Mouse (Mus musculus): Measurements from ENCODE around the gene St3gal3.

DNA sequence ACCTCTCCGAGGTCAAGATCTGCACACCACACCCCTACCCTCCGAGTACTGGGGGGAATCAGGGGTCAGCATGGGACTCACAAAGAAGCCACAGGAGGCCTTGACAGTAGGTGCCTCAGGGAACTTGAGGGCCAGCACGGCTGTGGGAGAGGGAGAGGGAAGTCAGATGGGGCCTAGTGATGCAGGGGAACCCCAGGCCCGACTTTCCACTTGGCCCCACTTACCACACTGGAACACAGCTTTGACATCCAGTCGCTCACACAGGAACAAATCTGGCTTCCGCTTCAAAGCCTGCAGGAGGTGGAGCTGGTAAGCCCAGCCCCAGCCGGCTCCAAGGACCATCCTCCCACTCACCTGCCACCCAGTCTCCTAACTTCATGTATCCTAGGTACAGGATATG lies 239.4 kb downstream of the St3gal3 start:
- TF ChIP-seq CTCF (IDR thresholded peaks at IDR 0.05; ENCODE audit: extremely low read depth, insufficient read length, insufficient replicate concordance, low read depth, low read length), result no peak
- TF ChIP-seq POLR2A (IDR thresholded peaks at IDR 0.05; ENCODE audit: low read depth, low read length), result no peak
